Mouse (Mus musculus): ENCODE results near the gene Szrd1.

The Szrd1 gene

GRCm38 (mm10) chr4:141139116-141139970 is at the start of gene Szrd1:
TSS of gene Szrd1 (minus strand) at chr4:141139775.
- DNase-seq (ENCODE audit: low spot score): peak; percentile 95

DNA sequence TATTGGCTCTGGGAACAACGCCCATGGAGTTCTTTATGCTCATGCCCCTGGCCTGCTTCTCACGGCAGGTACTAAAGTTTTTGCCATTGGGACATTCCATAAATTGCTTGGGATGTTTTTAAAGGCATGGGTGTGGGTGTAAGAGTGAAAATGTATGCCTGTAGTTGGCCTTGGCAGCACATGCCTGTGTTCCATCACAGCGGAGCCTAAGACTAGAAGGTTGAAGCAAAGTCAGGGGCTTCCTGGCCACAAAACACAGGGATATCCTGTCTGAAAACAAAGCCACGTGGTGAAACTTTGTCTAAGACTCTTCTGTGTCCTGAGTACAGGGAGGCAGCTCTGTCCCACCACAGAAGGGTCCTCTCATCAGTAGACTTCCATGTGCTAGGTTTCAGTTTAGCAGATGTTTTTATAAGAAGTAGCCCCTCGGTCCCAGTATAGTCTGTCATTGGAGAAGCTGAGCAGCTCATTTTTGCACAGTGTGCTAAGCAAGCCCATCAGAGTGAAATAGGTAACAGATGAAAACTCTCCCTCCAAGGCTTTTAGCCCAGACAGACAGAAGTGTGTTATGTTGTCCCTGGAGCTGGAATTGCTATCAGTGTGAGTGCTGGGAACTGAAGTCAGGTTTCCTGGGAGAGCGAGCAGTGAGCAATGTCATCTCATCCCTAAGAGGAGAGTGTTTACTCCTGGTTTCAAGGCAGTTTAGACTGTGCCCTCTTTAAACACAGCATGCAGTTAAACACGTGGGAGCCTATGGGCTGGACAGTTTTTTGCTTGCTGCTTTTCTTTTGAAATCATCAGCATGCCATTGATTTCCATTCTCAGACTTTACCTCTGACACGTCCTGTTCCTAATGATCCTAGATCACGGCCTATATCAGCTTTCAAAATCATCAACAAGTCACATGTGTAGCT is 47.6 kb upstream of the Szrd1 start:
- DNase-seq (ENCODE audit: low spot score): no peak

- DNase-seq (ENCODE audit: low spot score): no peak
Observed at GRCm38 (mm10) chr4:141184426-141184825, 44.9 kb upstream of the Szrd1 start.

DNA sequence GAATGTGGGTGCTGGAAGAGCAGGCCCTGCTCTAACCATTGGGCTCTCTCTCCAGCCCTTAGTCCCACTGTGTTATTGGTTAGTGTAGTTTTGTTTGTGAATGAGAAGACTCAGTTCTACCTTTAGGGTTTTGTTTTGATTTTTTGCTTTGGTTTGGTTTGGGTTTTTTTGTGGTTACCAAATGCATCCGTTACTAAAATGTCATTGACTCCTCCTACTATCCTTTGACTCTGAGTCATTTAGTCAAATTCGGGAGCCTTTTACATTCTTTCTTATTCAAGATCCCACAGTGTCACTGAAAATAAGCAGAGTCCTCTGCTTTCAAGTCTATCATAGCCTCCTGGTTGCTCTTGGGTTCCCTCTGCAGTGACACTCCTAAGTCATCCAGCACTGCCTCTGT is 44.4 kb upstream of the Szrd1 start:
- no peak for DNase-seq (ENCODE audit: low spot score)

GRCm38 (mm10) chr4:141181981-141182380 is 42.4 kb upstream of the Szrd1 start:
- DNase-seq (ENCODE audit: low spot score): no peak

- no peak for DNase-seq (ENCODE audit: low spot score)
Observed at GRCm38 (mm10) chr4:141180831-141181230, 41.3 kb upstream of the Szrd1 start.

DNA sequence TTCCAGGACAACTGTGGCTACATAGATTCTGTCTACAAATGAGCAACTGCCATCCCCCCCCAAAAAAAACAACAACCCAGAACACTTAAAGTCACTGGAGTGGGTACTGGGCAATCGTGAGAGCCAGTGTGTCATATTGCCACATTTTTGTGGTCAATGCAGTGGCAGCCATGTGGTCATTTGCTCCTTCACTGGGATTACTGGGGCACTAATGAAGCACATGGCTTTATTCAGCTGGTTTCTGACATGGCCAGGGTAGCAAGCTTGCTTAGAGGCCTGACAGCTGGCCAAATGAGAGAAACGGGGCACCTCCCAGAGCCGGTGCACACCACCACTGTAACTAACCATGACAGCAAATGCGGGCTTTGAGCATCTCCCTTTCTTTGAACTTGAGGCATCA is 38.9 kb upstream of the Szrd1 start:
- DNase-seq (ENCODE audit: low spot score): no peak

GRCm38 (mm10) chr4:141176328-141176838 is 36.8 kb upstream of the Szrd1 start:
- DNase-seq (ENCODE audit: low spot score): no peak

DNA sequence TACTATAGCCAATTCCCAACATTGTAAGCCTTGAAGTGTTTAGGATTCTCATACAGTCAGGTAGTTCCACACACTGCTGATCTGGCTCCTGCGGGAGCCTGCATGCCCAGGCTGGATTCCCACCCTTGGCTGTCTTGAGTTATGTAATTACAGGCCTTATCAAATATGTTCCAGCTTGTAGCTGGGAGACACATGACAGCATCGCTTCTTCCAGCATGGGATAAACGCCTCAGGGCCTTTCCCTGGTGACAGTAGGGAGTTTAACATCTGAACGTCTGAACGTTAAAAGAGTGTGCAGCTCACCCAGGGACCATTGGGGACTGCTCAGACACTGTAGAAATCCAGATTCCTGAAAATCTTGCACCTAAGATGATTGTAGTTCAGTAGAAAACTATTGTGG is 36.2 kb upstream of the Szrd1 start:
- no peak for DNase-seq (ENCODE audit: low spot score)

DNA sequence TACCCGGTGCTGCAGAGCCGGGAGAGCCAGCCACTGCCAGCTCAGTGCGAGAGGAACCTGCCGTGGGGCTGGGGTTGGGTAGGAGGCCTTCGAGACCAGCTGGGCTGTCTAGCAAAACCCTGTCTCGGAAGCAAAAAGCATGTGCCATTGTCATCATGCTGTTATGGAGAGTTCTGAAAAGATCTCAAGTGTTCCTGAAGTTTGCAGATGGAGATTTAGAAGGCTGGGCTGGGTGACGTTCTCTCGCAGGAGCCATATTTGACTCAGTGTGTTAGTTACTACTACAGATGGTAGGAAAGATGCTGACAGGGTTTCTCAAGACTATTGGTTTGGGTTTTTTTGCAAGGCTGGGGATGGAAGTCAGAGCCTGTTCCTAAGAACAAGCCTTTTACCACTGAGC is 32.5 kb upstream of the Szrd1 start:
- no peak for DNase-seq (ENCODE audit: low spot score)

GRCm38 (mm10) chr4:141167156-141167555 is 27.6 kb upstream of the Szrd1 start:
- DNase-seq (ENCODE audit: low spot score): no peak

GRCm38 (mm10) chr4:141165744-141166292 is 26.2 kb upstream of the Szrd1 start:
- DNase-seq (ENCODE audit: low spot score): no peak

DNA sequence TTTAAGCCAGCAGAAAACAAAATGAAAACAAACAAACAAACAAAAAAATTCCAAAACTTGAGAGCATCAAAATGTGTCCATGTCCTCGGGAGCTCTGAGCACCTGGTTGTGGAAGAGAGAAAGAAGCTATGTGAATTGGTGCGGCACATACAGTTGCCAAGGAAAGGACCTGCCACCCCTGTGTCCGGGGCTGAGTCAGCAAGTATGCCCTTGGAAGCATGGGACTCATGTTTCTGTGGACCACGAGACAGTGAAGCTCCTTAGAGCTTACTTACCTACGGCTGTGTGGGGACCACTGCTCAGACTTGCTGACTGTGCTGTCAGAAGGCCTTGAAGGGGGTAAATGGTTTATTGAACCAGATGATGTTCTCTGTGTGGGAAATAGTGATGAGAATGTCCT is 24.2 kb upstream of the Szrd1 start:
- no peak for DNase-seq (ENCODE audit: low spot score)

- DNase-seq (ENCODE audit: low spot score): no peak
Observed at GRCm38 (mm10) chr4:141161699-141162208, 22.2 kb upstream of the Szrd1 start.

- no peak for DNase-seq (ENCODE audit: low spot score)
Observed at GRCm38 (mm10) chr4:141160193-141160592, 20.6 kb upstream of the Szrd1 start.

GRCm38 (mm10) chr4:141159666-141160065 is 20.1 kb upstream of the Szrd1 start:
- no peak for DNase-seq (ENCODE audit: low spot score)

DNA sequence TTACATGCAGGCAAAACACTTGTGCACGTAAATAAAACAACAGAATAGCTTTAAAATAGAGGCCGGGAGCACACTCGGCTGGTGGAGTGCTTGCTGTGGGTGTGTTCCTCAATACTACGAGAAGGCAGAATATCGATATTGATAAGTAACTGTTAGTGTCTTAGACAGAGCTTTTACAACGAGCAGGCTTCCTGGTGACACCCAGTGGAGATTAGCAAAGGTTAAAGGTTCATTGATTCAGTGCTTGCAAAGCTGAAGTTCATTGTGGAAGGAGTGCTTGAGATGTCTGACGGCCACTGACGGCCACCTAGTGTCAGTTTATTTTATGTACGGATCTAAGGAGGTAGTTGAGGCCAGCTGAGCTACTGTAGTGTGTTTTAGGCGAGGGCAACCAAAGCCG is 19.5 kb upstream of the Szrd1 start:
- no peak for DNase-seq (ENCODE audit: low spot score)

GRCm38 (mm10) chr4:141158609-141159008 is 19.0 kb upstream of the Szrd1 start:
- no peak for DNase-seq (ENCODE audit: low spot score)

GRCm38 (mm10) chr4:141157485-141157884 is 17.9 kb upstream of the Szrd1 start:
- DNase-seq (ENCODE audit: low spot score): no peak

GRCm38 (mm10) chr4:141149116-141149515 is 9.5 kb upstream of the Szrd1 start:
- no peak for DNase-seq (ENCODE audit: low spot score)

GRCm38 (mm10) chr4:141148009-141148801 is 8.6 kb upstream of the Szrd1 start:
- DNase-seq (ENCODE audit: low spot score): no peak
